Mouse (Mus musculus) kidney, postnatal 0 days (tissue): ENCODE measurements around the gene Gm17617. TPM values are rescaled to one million over a fixed set of nuclear protein-coding genes. Genes with fewer than 3 reads are reported as not detected.
A peak's percentile ranks its signal among the peaks of the same experiment; 100 is the strongest.

ENCODE experiments used
- ATAC-seq: fragments of 200-750 bp; cut with Nextera tagmentation; replicated peaks from 2 replicates; pipeline ENCODE4 v1.8.0; 2017; ENCODE audit warnings: low read depth, moderate number of reproducible peaks, moderate TSS enrichment, moderate library complexity; ENCODE audit not compliant: low FRiP score
- DNase-seq: peaks from one replicate; pipeline ENCODE4 v3.0.0-alpha.2; 2016; ENCODE audit warnings: low spot score
- H3K27ac ChIP-seq: fragments of 300-500 bp; sonication (generic); 2 replicates; pipeline ENCODE4 v1.5.1; 2014; ENCODE audit warnings: mild to moderate bottlenecking
- H3K27me3 ChIP-seq: fragments of 300-500 bp; sonication (generic); 2 replicates; pipeline ENCODE4 v1.6.1; 2014; ENCODE audit warnings: low read length, mixed read lengths; ENCODE audit not compliant: insufficient read depth
- H3K36me3 ChIP-seq: fragments of 300-500 bp; sonication (generic); 2 replicates; pipeline ENCODE4 v1.6.1; 2014; ENCODE audit warnings: low read length, mixed read lengths; ENCODE audit not compliant: insufficient read depth
- H3K4me1 ChIP-seq: fragments of 300-500 bp; sonication (generic); replicated peaks from 2 replicates; pipeline ENCODE4 v1.6.1; 2014; ENCODE audit warnings: antibody characterized with exemption, low read length, mixed read lengths; ENCODE audit not compliant: insufficient read depth
- H3K4me2 ChIP-seq: fragments of 300-500 bp; sonication (generic); 2 replicates; pipeline ENCODE4 v1.6.1; 2014; ENCODE audit warnings: mild to moderate bottlenecking, low read length, moderate library complexity, mixed read lengths
- H3K4me3 ChIP-seq: fragments of 300-500 bp; sonication (generic); replicated peaks from 2 replicates; pipeline ENCODE4 v1.5.1; 2014; ENCODE audit warnings: low read depth, low read length
- H3K9ac ChIP-seq: fragments of 300-500 bp; sonication (generic); 2 replicates; pipeline ENCODE4 v1.6.1; 2014; ENCODE audit warnings: low read depth, low read length
- H3K9me3 ChIP-seq: fragments of 300-500 bp; sonication (generic); replicated peaks from 2 replicates; pipeline ENCODE4 v1.6.1; 2016; ENCODE audit warnings: low read length, inconsistent platforms, mixed read lengths
- CTCF ChIP-seq: IDR thresholded peaks from 2 replicates; pipeline ENCODE4 v1.5.1; 2016; ENCODE audit warnings: antibody characterized with exemption, low read depth, mild to moderate bottlenecking, moderate library complexity
- WGBS: fragments of 180-500 bp; shearing (Covaris S2); extraction: QIAGEN DNeasy Blood & Tissue Kit; methylation state at CpG from one replicate; pipeline ENCODE4 v1.1.7; 2014; 5-methylcytosine and 5-hydroxymethylcytosine counted together
- polyA plus RNA-seq: library from polyadenylated mRNA; unstranded; fragments of >200 nt; fragmentation: Nextera tagmentation; extraction: Ambion mirVana; gene quantifications from 2 replicates; pipeline ENCODE4 v1.2.1, GENCODE M21; 2015

Gene Gm17617
- polyA plus RNA-seq, 1 experiment from 2014 or later, result not detected

DNA sequence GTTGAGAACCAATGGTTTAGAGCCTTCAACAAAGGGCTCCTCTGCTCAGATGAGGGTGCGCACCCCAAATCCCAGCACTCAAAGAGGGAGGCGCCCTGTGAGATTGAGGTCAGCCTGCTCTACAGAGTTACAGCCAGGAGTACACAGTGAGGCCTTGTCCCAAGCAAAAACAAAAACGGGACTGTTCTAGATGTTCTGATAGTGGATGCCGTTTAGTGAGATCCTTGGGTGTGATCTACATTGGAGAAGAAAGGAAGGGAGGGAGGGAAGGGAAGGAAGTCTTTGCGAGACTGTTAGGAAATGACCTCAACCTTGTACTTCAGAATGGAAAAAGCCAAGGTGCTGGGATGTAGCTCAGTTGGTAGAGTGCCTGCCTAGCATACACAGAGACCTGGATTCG is 42.9 kb upstream of the Gm17617 start:
- no peak for DNase-seq
- WGBS, result 73% methylated on average over 6 of the region's 6 CpGs

DNA sequence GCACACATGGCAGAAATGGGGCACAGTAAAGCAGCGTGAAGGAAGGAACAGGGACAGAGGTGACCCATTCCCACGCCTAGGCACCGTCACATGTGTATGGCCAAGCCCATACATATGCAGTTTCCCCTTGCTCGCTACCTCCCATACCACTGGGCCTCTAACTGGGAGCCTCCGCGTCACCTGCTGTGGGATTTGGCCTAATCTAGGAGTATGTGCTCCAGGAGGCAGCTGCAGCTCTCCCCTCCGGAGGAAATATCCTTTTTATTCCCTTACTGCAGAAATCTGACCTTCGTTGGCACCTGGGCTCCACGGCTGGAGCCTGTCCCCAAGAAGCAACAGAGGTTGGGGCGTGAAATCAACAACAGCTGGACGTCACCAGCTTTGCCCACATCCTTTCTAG is 41.0 kb upstream of the Gm17617 start:
- Histone ChIP-seq H3K36me3 (no peaks in the 10 kb centered on the region), H3K27ac (no peak overlapping the region), H3K4me3 (no peak overlapping the region), H3K9ac (no peak overlapping the region), H3K4me1 (peaks cover 9% of the 10 kb centered on the region; the same call in 1 of the 2 replicates), H3K27me3 (no peaks in the 10 kb centered on the region), H3K4me2 (no peak overlapping the region), H3K9me3 (no peaks in the 10 kb centered on the region)
- DNase-seq (no peak), ATAC-seq (no peak)
- TF ChIP-seq CTCF, result no peak
- WGBS, result 78% methylated on average over 11 of the region's 11 CpGs

More for the DNA sequence above, 42.9 kb upstream of the Gm17617 start:
- no peak for ATAC-seq
- no peak for TF ChIP-seq CTCF
- no peaks in the 10 kb centered on the region for H3K9me3 ChIP-seq
- H3K27me3 ChIP-seq, result no peaks in the 10 kb centered on the region
- H3K27ac ChIP-seq, result no peak overlapping the region
- no peak overlapping the region for H3K9ac ChIP-seq
- peaks cover 9% of the 10 kb centered on the region; the same call in 1 of the 2 replicates for H3K4me1 ChIP-seq
- no peak overlapping the region for H3K4me3 ChIP-seq
- H3K36me3 ChIP-seq, result no peaks in the 10 kb centered on the region
- H3K4me2 ChIP-seq, result no peak overlapping the region

DNA sequence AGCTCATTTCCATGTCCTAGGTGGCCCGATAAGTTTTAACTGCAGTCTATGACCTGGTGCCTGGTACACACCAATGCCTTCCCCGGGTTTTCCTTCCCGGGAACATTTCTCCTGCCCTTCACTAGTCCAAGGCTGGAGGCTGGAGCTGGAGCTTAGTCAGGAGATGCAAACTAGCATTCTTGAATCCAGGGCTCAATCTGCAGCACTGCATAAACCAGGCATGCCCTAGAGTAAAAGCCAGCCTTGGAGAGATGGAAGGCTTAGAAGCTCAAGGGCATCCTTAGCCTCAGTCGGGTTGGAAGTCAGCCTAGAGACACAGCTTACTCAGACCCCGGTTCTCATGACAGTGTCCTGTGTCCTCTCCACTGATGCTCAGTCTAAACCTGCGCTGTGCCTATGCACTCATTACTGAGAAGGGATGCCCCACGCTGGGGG is 39.0 kb upstream of the Gm17617 start:
- Histone ChIP-seq H3K27ac (no peak overlapping the region; the same call in 1 of the 2 replicates), H3K9ac (no peak overlapping the region), H3K4me2 (peak overlapping the region; percentile 30), H3K9me3 (no peaks in the 10 kb centered on the region), H3K36me3 (no peaks in the 10 kb centered on the region), H3K4me1 (peaks cover 17% of the 10 kb centered on the region; the same call in 1 of the 2 replicates), H3K27me3 (no peaks in the 10 kb centered on the region), H3K4me3 (no peak overlapping the region)
- TF ChIP-seq CTCF, result no peak
- ATAC-seq (no peak), DNase-seq (no peak)
- WGBS, result 44% methylated on average over 7 of the region's 7 CpGs

DNA sequence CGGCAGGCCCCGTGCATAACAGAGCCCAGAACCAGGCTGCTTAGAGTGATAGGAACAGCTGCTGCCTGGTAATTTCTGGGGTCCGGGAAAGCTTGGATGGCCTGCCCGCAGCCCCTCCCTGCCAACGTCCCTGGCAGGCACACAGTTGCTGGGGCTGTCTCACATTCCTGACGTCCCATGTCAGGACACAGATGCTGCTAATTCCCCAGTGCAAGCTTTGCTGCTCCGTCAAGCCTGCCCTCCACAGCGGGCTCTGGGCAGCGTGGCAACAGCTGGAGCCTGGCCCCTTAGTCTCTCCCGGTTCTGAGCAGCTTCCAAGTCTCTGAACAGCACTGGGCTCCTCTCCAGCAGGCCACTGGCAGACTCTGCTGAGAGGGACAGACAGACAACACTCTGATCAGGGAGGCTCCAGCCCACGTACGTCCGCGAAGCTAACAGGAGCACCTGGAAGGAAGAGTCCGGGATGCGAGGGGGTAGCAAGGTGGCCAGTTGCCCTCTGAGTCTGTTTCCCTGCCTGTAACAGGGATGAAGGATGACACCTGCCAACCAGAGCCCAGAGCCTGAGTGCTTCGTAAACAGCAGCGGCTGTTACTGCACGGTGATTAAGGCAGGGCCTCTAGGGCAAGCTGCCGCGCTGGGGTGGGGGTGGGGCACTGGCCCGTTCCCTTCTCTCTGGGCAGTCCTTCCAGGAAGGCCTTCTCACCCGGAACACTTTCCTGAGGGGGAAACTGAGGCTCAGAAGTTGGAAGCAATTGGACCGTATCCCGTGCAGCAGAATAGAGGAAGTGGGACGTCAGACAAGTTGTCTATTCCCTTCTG is 38.4 kb upstream of the Gm17617 start:
- 13% methylated on average over 26 of the region's 26 CpGs for WGBS
- Histone ChIP-seq H3K36me3 (no peaks in the 10 kb centered on the region), H3K9ac (peak overlapping the region; percentile 24; the same call in 1 of the 2 replicates), H3K4me3 (no peak overlapping the region), H3K4me2 (peak overlapping the region; percentile 30), H3K4me1 (peaks cover 17% of the 10 kb centered on the region; the same call in 1 of the 2 replicates), H3K27me3 (no peaks in the 10 kb centered on the region), H3K9me3 (no peaks in the 10 kb centered on the region), H3K27ac (peak overlapping the region; percentile 71)
- peak; percentile 38; the same call in 1 of the 2 replicates for ATAC-seq
- no peak for TF ChIP-seq CTCF
- DNase-seq, result peak; percentile 56

DNA sequence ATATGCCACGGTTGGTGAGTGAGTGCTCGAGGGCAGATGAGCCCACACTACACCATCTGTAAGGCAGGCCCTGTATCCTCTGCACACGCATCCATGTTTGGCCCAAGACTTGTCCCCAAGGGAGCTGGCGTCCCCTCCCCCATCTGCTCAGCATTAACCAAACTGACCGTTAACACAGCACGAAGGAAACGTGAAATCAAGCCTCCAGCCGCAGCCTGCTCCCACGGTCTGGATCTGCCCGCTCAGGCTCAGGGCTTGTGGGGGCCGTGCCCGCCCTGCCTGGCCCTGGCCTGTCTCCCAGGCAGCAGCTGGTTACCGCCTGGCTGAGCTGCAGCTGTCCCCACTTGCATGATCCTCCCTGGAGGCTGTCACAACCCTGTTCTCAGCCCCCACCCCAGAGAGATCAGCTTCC is 35.6 kb upstream of the Gm17617 start:
- ATAC-seq (peak; percentile 88), DNase-seq (peak; percentile 89)
- no peak overlapping the region for H3K4me3 ChIP-seq
- no peak overlapping the region for H3K9ac ChIP-seq
- 0 out of 2 replicates have a peak overlapping the region, but pooled peaks have one; percentile 5 for H3K4me2 ChIP-seq
- peak; percentile 10; the same call in 1 of the 2 replicates for TF ChIP-seq CTCF
- 37% methylated on average over 13 of the region's 13 CpGs for WGBS
- H3K36me3 ChIP-seq, result no peaks in the 10 kb centered on the region
- H3K9me3 ChIP-seq, result no peaks in the 10 kb centered on the region
- peak overlapping the region; percentile 73 for H3K27ac ChIP-seq
- no peaks in the 10 kb centered on the region for H3K27me3 ChIP-seq
- peaks cover 17% of the 10 kb centered on the region; the same call in 1 of the 2 replicates for H3K4me1 ChIP-seq

DNA sequence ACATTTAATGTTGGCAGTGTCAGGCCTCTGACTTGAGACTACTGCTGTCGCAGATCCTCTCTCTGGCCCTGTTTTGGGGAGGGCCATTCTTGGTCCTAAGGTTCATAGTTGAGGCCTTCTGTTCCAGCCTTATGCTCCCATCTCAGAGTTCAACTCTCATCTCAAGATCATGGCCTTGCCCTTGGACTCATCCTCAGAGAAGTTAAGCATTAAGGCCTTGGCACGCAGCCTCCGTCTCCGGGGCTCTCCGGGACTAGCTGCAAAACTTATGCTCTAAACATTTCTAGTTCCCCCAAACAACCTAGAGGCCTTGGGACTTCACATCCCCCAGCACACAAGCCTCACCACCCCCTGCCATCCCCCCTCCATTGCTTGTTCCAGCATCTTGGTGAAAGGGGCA is 34.9 kb upstream of the Gm17617 start:
- Histone ChIP-seq H3K4me2 (no peak overlapping the region), H3K4me1 (peaks cover 17% of the 10 kb centered on the region; the same call in 1 of the 2 replicates), H3K27ac (peak overlapping the region; percentile 73), H3K9ac (no peak overlapping the region), H3K9me3 (no peaks in the 10 kb centered on the region), H3K36me3 (no peaks in the 10 kb centered on the region), H3K27me3 (no peaks in the 10 kb centered on the region), H3K4me3 (no peak overlapping the region)
- 67% methylated on average over 5 of the region's 5 CpGs for WGBS
- no peak for ATAC-seq
- no peak for TF ChIP-seq CTCF
- no peak for DNase-seq
